In the genomic region with DNA sequence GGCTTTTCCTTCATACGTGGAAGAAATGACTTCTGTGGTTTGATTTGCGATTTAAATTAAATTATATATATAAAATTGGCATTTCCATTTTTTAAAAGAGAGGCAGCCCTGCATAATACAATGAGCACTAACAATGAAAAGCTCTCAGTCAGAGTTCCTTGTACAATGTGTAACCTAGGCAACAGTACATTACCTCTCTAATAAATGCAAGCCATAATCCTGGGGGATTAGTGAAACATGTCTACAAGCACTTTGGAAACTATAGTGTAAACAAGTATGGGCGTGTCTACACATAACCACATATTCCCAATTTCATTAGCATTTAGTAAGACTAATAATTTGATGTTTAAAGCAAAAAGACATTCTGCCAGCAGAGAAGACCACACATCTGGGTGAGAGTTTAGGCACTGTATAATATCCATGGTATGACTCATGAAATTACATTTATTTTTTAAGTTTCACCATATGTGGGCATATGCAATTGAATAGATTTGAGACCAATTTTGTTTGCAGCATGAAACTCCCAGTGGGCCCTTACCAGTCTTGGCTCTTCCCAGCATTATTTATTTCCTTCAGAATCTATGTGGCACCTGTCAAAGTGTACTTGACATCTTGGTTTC, we compare ENCODE assay signal across 20 mouse cellular contexts.
DNase-seq lines count a peak whose midpoint lies in the region; ATAC-seq and TF ChIP-seq lines count a peak whose summit lies in the region.
"Had no signal": no experiment of that assay in that cellular context is flagged by ENCODE, and none has a peak within 500 bp of the region (broad histone marks: within the 10 kb centered on the region; RNA-seq: fewer than 3 reads in every experiment).

No protein-coding gene starts in this region.

- no peak for DNase-seq in neural tube, embryonic 10.5 days (ENCODE audit: extremely low spot score, low spot score)
- DNase-seq in forebrain, embryonic 14.5 days (ENCODE audit: low spot score), result peak; percentile 41
- DNase-seq in hindbrain, postnatal 0 days (ENCODE audit: low spot score), result peak; percentile 7
- DNase-seq in heart, adult 2 months, result no peak
- no peak for DNase-seq in adrenal gland, adult (ENCODE audit: inconsistent age in 2 of 2, low spot score in 1 of 2)
- no peak for DNase-seq in heart, adult 8-10 months (ENCODE audit: low spot score)
- DNase-seq: adrenal gland, postnatal 10 days; cerebellum, adult 11 months; cerebellum, postnatal 10 days; gastrocnemius, postnatal 10 days; heart, adult 18-20 months; kidney, adult 11 months; liver, embryonic 13.5 days; lung, embryonic 14.5 days; lung, postnatal 36 days; right cerebral cortex, postnatal 4 days; thymus, postnatal 14 days had no signal

- H3K4me1 ChIP-seq in neural tube, embryonic 15.5 days, result no peaks in the 10 kb centered on the region
- H3K4me1 ChIP-seq in forebrain, embryonic 14.5 days (ENCODE audit: control insufficient read depth, insufficient read depth, low read length), result no peaks in the 10 kb centered on the region
- H3K4me1 ChIP-seq in hindbrain, postnatal 0 days (ENCODE audit: insufficient read depth, low read length), result no peaks in the 10 kb centered on the region
- H3K4me1 ChIP-seq in heart, adult 2 months (ENCODE audit: control insufficient read depth, insufficient read depth, low read length), result no peaks in the 10 kb centered on the region
- H3K4me1 ChIP-seq: limb, embryonic 12.5 days; liver, embryonic 13.5 days had no signal

- H3K4me2 ChIP-seq in neural tube, embryonic 15.5 days, result no peak overlapping the region
- no peak overlapping the region for H3K4me2 ChIP-seq in forebrain, embryonic 14.5 days (ENCODE audit: low read length)
- no peak overlapping the region for H3K4me2 ChIP-seq in hindbrain, postnatal 0 days (ENCODE audit: low read depth, low read length)
- H3K4me2 ChIP-seq: limb, embryonic 12.5 days; liver, embryonic 13.5 days; lung, embryonic 14.5 days had no signal

- H3K27me3 ChIP-seq in neural tube, embryonic 15.5 days (replicated peaks), result no peaks in the 10 kb centered on the region
- no peaks in the 10 kb centered on the region for H3K27me3 ChIP-seq in forebrain, embryonic 14.5 days (replicated peaks; ENCODE audit: control insufficient read depth, insufficient read depth, low read length)
- no peaks in the 10 kb centered on the region for H3K27me3 ChIP-seq in hindbrain, postnatal 0 days (ENCODE audit: insufficient read depth, low read length)
- no peaks in the 10 kb centered on the region for H3K27me3 ChIP-seq in heart, adult 2 months (ENCODE audit: control insufficient read depth, insufficient read depth, low read length)
- H3K27me3 ChIP-seq: limb, embryonic 12.5 days; liver, embryonic 13.5 days; Patski had no signal

- ATAC-seq in neural tube, embryonic 15.5 days (ENCODE audit: low FRiP score), result peak; percentile 61; the same call in 1 of the 2 replicates
- ATAC-seq in forebrain, embryonic 14.5 days, result peak; percentile 61; the same call in 1 of the 2 replicates
- peak; percentile 67 for ATAC-seq in hindbrain, postnatal 0 days
- ATAC-seq: Patski had no signal

- 75% methylated on average over 3 of the region's 3 CpGs for WGBS in neural tube, embryonic 15.5 days
- WGBS in forebrain, embryonic 14.5 days, result 52% methylated on average over 3 of the region's 3 CpGs
- WGBS in hindbrain, postnatal 0 days, result 53% methylated on average over 3 of the region's 3 CpGs
- WGBS in heart, adult 2 months, result 82% methylated on average over 3 of the region's 3 CpGs

- no peak overlapping the region for H3K4me3 ChIP-seq in neural tube, embryonic 15.5 days (replicated peaks)
- H3K4me3 ChIP-seq in forebrain, embryonic 14.5 days (ENCODE audit: low read depth, low read length), result no peak overlapping the region
- H3K4me3 ChIP-seq in hindbrain, postnatal 0 days (ENCODE audit: low read length), result no peak overlapping the region
- no peak overlapping the region for H3K4me3 ChIP-seq in heart, adult 2 months
- H3K4me3 ChIP-seq: limb, embryonic 12.5 days; liver, embryonic 13.5 days had no signal

- H3K9ac ChIP-seq in neural tube, embryonic 15.5 days (replicated peaks), result no peak overlapping the region
- no peak overlapping the region for H3K9ac ChIP-seq in forebrain, embryonic 14.5 days (ENCODE audit: low read length)
- H3K9ac ChIP-seq in hindbrain, postnatal 0 days (replicated peaks; ENCODE audit: low read length), result no peak overlapping the region
- no peak overlapping the region for H3K9ac ChIP-seq in heart, adult 2 months (ENCODE audit: low read depth, low read length)
- H3K9ac ChIP-seq: limb, embryonic 12.5 days; liver, embryonic 13.5 days; lung, embryonic 14.5 days had no signal

- no peaks in the 10 kb centered on the region for H3K36me3 ChIP-seq in neural tube, embryonic 15.5 days
- H3K36me3 ChIP-seq in forebrain, embryonic 14.5 days (ENCODE audit: control insufficient read depth, insufficient read depth, low read length), result no peaks in the 10 kb centered on the region
- H3K36me3 ChIP-seq in hindbrain, postnatal 0 days (ENCODE audit: insufficient read depth, low read length), result no peaks in the 10 kb centered on the region
- no peaks in the 10 kb centered on the region for H3K36me3 ChIP-seq in heart, adult 2 months (ENCODE audit: control insufficient read depth, insufficient read depth, low read length)
- H3K36me3 ChIP-seq: limb, embryonic 12.5 days; liver, embryonic 13.5 days had no signal

- no peaks in the 10 kb centered on the region for H3K79me2 ChIP-seq in heart, adult 2 months (replicated peaks; ENCODE audit: control insufficient read depth, insufficient read depth, low read length)

- no peak overlapping the region for H3K27ac ChIP-seq in neural tube, embryonic 15.5 days (replicated peaks)
- no peak overlapping the region for H3K27ac ChIP-seq in forebrain, embryonic 14.5 days (ENCODE audit: low read depth, low read length)
- H3K27ac ChIP-seq in hindbrain, postnatal 0 days, result no peak overlapping the region
- H3K27ac ChIP-seq in heart, adult 2 months, result no peak overlapping the region
- H3K27ac ChIP-seq: limb, embryonic 12.5 days; liver, embryonic 13.5 days had no signal

- intact Hi-C loops in heart, adult 2 months (cut with DNase I), result no loop called here

- no peaks in the 10 kb centered on the region for H3K9me3 ChIP-seq in neural tube, embryonic 15.5 days (replicated peaks)
- no peaks in the 10 kb centered on the region for H3K9me3 ChIP-seq in forebrain, embryonic 14.5 days (replicated peaks; ENCODE audit: control insufficient read depth, low read length)
- H3K9me3 ChIP-seq in hindbrain, postnatal 0 days (ENCODE audit: low read length), result no peaks in the 10 kb centered on the region
- H3K9me3 ChIP-seq: limb, embryonic 12.5 days; liver, embryonic 13.5 days had no signal

- TF ChIP-seq POLR2A in heart, adult 2 months (IDR thresholded peaks at IDR 0.05; ENCODE audit: insufficient read depth, low read depth, low read length), result no peak

- TF ChIP-seq CTCF in hindbrain, postnatal 0 days (IDR thresholded peaks at IDR 0.05; ENCODE audit: low read depth), result no peak
- TF ChIP-seq CTCF in heart, adult 2 months (IDR thresholded peaks at IDR 0.05), result no peak

- no peak for TF ChIP-seq EP300 in heart, adult 2 months (IDR thresholded peaks at IDR 0.05; ENCODE audit: insufficient read depth, low read depth, low read length)

Comparison
In these comparisons a context has a peak if more than half of its experiments do, and no peak if none do; other contexts are left out.
1. DNase-seq: peak in forebrain, embryonic 14.5 days (single experiment) and hindbrain, postnatal 0 days (single experiment); none in neural tube, embryonic 10.5 days (single experiment), heart, adult 2 months (0 of 2), adrenal gland, adult (0 of 2) and heart, adult 8-10 months (single experiment).
2. Peak in every context shown above with its lines, with median percentiles within 50 percentile points of each other: ATAC-seq.